Mouse (Mus musculus) liver, embryonic 11.5 days (tissue): ENCODE measurements around the gene Kdm2b. TPM values are rescaled to one million over a fixed set of nuclear protein-coding genes. Genes with fewer than 3 reads are reported as not detected.

Experiments
- ATAC-seq: fragments of 200-750 bp; cut with Nextera tagmentation; replicated peaks from 2 replicates; pipeline ENCODE4 v1.8.0; 2017; ENCODE audit warnings: moderate number of reproducible peaks, mild to moderate bottlenecking, moderate TSS enrichment, moderate library complexity; ENCODE audit not compliant: low FRiP score
- DNase-seq: peaks from one replicate; pipeline ENCODE4 v3.0.0-alpha.2; 2017; ENCODE audit warnings: low spot score
- H3K27ac ChIP-seq: fragments of 300-500 bp; sonication (generic); 2 replicates; pipeline ENCODE4 v1.5.1; 2014; ENCODE audit warnings: mild to moderate bottlenecking, low read depth, low read length, control low read depth
- H3K27me3 ChIP-seq: fragments of 300-500 bp; sonication (generic); replicated peaks from 2 replicates; pipeline ENCODE4 v1.6.1; 2014; ENCODE audit warnings: low read length, mixed read lengths; ENCODE audit not compliant: control insufficient read depth, insufficient read depth
- H3K36me3 ChIP-seq: fragments of 300-500 bp; sonication (generic); 2 replicates; pipeline ENCODE4 v1.6.1; 2014; ENCODE audit warnings: mild to moderate bottlenecking, low read length, moderate library complexity, mixed read lengths; ENCODE audit not compliant: control insufficient read depth, insufficient read depth
- H3K4me1 ChIP-seq: fragments of 300-500 bp; sonication (generic); replicated peaks from 2 replicates; pipeline ENCODE4 v1.6.1; 2014; ENCODE audit warnings: low read length, mixed read lengths; ENCODE audit not compliant: control insufficient read depth, insufficient read depth
- H3K4me2 ChIP-seq: fragments of 300-500 bp; sonication (generic); 2 replicates; pipeline ENCODE4 v1.6.1; 2014; ENCODE audit warnings: mild to moderate bottlenecking, control low read depth, moderate library complexity
- H3K4me3 ChIP-seq: fragments of 300-500 bp; sonication (generic); 2 replicates; pipeline ENCODE4 v1.5.1; 2014; ENCODE audit warnings: low read depth, low read length, control low read depth
- H3K9ac ChIP-seq: fragments of 300-500 bp; sonication (generic); 2 replicates; pipeline ENCODE4 v1.6.1; 2014; ENCODE audit warnings: low read depth, low read length, control low read depth
- H3K9me3 ChIP-seq: fragments of 300-500 bp; sonication (generic); 2 replicates; pipeline ENCODE4 v1.6.1; 2016; ENCODE audit warnings: low read length, inconsistent platforms, mixed read lengths; ENCODE audit not compliant: control insufficient read depth
- WGBS: fragments of 180-500 bp; shearing (Covaris S2); extraction: QIAGEN DNeasy Blood & Tissue Kit; methylation state at CpG from one replicate; pipeline ENCODE4 v1.1.7; 2014; 5-methylcytosine and 5-hydroxymethylcytosine counted together
- polyA plus RNA-seq: library from polyadenylated mRNA; unstranded; fragments of >200 nt; fragmentation: Nextera tagmentation; extraction: Ambion mirVana; gene quantifications from 2 replicates; pipeline ENCODE4 v1.2.1, GENCODE M21; 2014

The Kdm2b gene
- polyA plus RNA-seq, 1 experiment from 2014 or later: 46.8 TPM

GRCm38 (mm10) chr5:122921941-122922340 lies 67.7 kb downstream of the Kdm2b start:
- Histone ChIP-seq H3K4me1 (peaks cover 6% of the 10 kb centered on the region; the same call in 1 of the 2 replicates), H3K4me2 (no peak overlapping the region), H3K27me3 (no peaks in the 10 kb centered on the region), H3K9me3 (no peaks in the 10 kb centered on the region), H3K4me3 (no peak overlapping the region), H3K27ac (no peak overlapping the region), H3K9ac (no peak overlapping the region), H3K36me3 (no peaks in the 10 kb centered on the region)
- no peak for DNase-seq
- WGBS: 81% methylated on average over 8 of the region's 8 CpGs
- ATAC-seq: no peak

- WGBS: 86% methylated on average over 5 of the region's 5 CpGs
- Histone ChIP-seq H3K36me3 (no peaks in the 10 kb centered on the region), H3K4me2 (no peak overlapping the region), H3K27ac (no peak overlapping the region), H3K27me3 (no peaks in the 10 kb centered on the region), H3K4me1 (peaks cover 4% of the 10 kb centered on the region; the same call in 1 of the 2 replicates), H3K9ac (no peak overlapping the region), H3K4me3 (no peak overlapping the region), H3K9me3 (no peaks in the 10 kb centered on the region)
- no peak for DNase-seq
- no peak for ATAC-seq
These were observed 69.1 kb downstream of the Kdm2b start for GRCm38 (mm10) chr5:122920557-122920956.

GRCm38 (mm10) chr5:122917982-122918711 lies 71.5 kb downstream of the Kdm2b start:
- no peak for DNase-seq
- no peak for ATAC-seq
- Histone ChIP-seq H3K9ac (no peak overlapping the region), H3K4me3 (no peak overlapping the region), H3K27ac (no peak overlapping the region), H3K9me3 (no peaks in the 10 kb centered on the region), H3K4me1 (peaks cover 6% of the 10 kb centered on the region; the same call in 1 of the 2 replicates), H3K27me3 (no peaks in the 10 kb centered on the region), H3K4me2 (no peak overlapping the region), H3K36me3 (no peaks in the 10 kb centered on the region)
- WGBS: 50% methylated on average over 7 of the region's 7 CpGs

- DNase-seq (no peak), ATAC-seq (no peak)
- WGBS: 83% methylated on average over 6 of the region's 6 CpGs
- no peak overlapping the region for H3K4me2 ChIP-seq
- no peaks in the 10 kb centered on the region for H3K36me3 ChIP-seq
- no peaks in the 10 kb centered on the region for H3K9me3 ChIP-seq
- H3K4me1 ChIP-seq: peaks cover 6% of the 10 kb centered on the region; the same call in 1 of the 2 replicates
- H3K27ac ChIP-seq: no peak overlapping the region
- no peaks in the 10 kb centered on the region for H3K27me3 ChIP-seq
- H3K4me3 ChIP-seq: no peak overlapping the region
- H3K9ac ChIP-seq: no peak overlapping the region
These were observed 73.5 kb downstream of the Kdm2b start for GRCm38 (mm10) chr5:122916147-122916546.

- WGBS: 87% methylated on average over 4 of the region's 4 CpGs
- no peak for ATAC-seq
These were observed 76.8 kb downstream of the Kdm2b start for GRCm38 (mm10) chr5:122912863-122913262.

GRCm38 (mm10) chr5:122909481-122909880 lies 80.1 kb downstream of the Kdm2b start:
- Histone ChIP-seq H3K4me3 (no peak overlapping the region), H3K9me3 (no peaks in the 10 kb centered on the region), H3K27me3 (no peaks in the 10 kb centered on the region), H3K9ac (no peak overlapping the region), H3K27ac (no peak overlapping the region), H3K4me2 (no peak overlapping the region), H3K4me1 (no peaks in the 10 kb centered on the region), H3K36me3 (no peaks in the 10 kb centered on the region)
- 90% methylated on average over 18 of the region's 18 CpGs for WGBS
- DNase-seq (no peak), ATAC-seq (no peak)

More at GRCm38 (mm10) chr5:122912863-122913262, 76.8 kb downstream of the Kdm2b start:
- H3K4me3 ChIP-seq: no peak overlapping the region
- no peaks in the 10 kb centered on the region for H3K9me3 ChIP-seq
- no peak for DNase-seq
- no peak overlapping the region for H3K27ac ChIP-seq
- no peak overlapping the region for H3K9ac ChIP-seq
- H3K36me3 ChIP-seq: no peaks in the 10 kb centered on the region
- H3K4me1 ChIP-seq: peaks cover 6% of the 10 kb centered on the region; the same call in 1 of the 2 replicates
- no peaks in the 10 kb centered on the region for H3K27me3 ChIP-seq
- H3K4me2 ChIP-seq: no peak overlapping the region

GRCm38 (mm10) chr5:122908001-122908400 lies 81.6 kb downstream of the Kdm2b start:
- no peak overlapping the region for H3K4me3 ChIP-seq
- H3K27me3 ChIP-seq: no peaks in the 10 kb centered on the region
- no peak overlapping the region for H3K4me2 ChIP-seq
- no peaks in the 10 kb centered on the region for H3K36me3 ChIP-seq
- no peak overlapping the region for H3K27ac ChIP-seq
- H3K4me1 ChIP-seq: peaks cover 4% of the 10 kb centered on the region
- H3K9me3 ChIP-seq: no peaks in the 10 kb centered on the region
- ATAC-seq (no peak), DNase-seq (no peak)
- H3K9ac ChIP-seq: no peak overlapping the region
- 93% methylated on average over 2 of the region's 2 CpGs for WGBS

- Histone ChIP-seq H3K27ac (no peak overlapping the region), H3K4me1 (peaks cover 12% of the 10 kb centered on the region), H3K4me2 (no peak overlapping the region), H3K9me3 (no peaks in the 10 kb centered on the region), H3K9ac (no peak overlapping the region), H3K4me3 (no peak overlapping the region), H3K36me3 (no peaks in the 10 kb centered on the region), H3K27me3 (no peaks in the 10 kb centered on the region)
- 81% methylated on average over 1 of the region's 1 CpGs for WGBS
- no peak for ATAC-seq
- DNase-seq: no peak
These were observed 82.4 kb downstream of the Kdm2b start for GRCm38 (mm10) chr5:122907182-122907581.

- WGBS: 51% methylated on average over 5 of the region's 5 CpGs
- no peak for DNase-seq
- H3K4me3 ChIP-seq: no peak overlapping the region
- no peaks in the 10 kb centered on the region for H3K27me3 ChIP-seq
- H3K27ac ChIP-seq: peak overlapping the region; percentile 2; the same call in 1 of the 2 replicates
- no peaks in the 10 kb centered on the region for H3K9me3 ChIP-seq
- H3K4me1 ChIP-seq: peaks cover 36% of the 10 kb centered on the region
- no peak; the same call in 1 of the 2 replicates for ATAC-seq
- no peak overlapping the region for H3K9ac ChIP-seq
- no peaks in the 10 kb centered on the region for H3K36me3 ChIP-seq
- peak overlapping the region; percentile 1 for H3K4me2 ChIP-seq
These were observed 86.5 kb downstream of the Kdm2b start for GRCm38 (mm10) chr5:122903165-122903564.
